Mouse (Mus musculus): ENCODE measurements around the gene Camk1g. TPM values are rescaled to one million over a fixed set of nuclear protein-coding genes. Genes with fewer than 3 reads are reported as not detected.

Camk1g gene
- polyA plus RNA-seq, 1 experiment from 2014 or later: 38.8 TPM

GRCm38 (mm10) chr1:193330172-193330571, 39.9 kb downstream of the Camk1g start:
- peak; percentile 66; the same call in 1 of the 2 replicates for ATAC-seq (ENCODE audit: borderline replicate concordance, extremely low read depth, low FRiP score, low TSS enrichment)
- Histone ChIP-seq H3K4me2 (no peak overlapping the region), H3K9ac (no peak overlapping the region), H3K4me1 (no peaks in the 10 kb centered on the region), H3K4me3 (no peak overlapping the region), H3K36me3 (no peaks in the 10 kb centered on the region), H3K27me3 (no peaks in the 10 kb centered on the region), H3K27ac (no peak overlapping the region), H3K9me3 (no peaks in the 10 kb centered on the region)
- WGBS: 40% methylated on average over 10 of the region's 10 CpGs

- no peaks in the 10 kb centered on the region for H3K4me1 ChIP-seq
- H3K27ac ChIP-seq: no peak overlapping the region
- H3K9me3 ChIP-seq: no peaks in the 10 kb centered on the region
- H3K27me3 ChIP-seq: no peaks in the 10 kb centered on the region
- no peak overlapping the region for H3K4me3 ChIP-seq
- no peaks in the 10 kb centered on the region for H3K36me3 ChIP-seq
- 72% methylated on average over 9 of the region's 9 CpGs for WGBS
- no peak overlapping the region for H3K4me2 ChIP-seq
- no peak for ATAC-seq (ENCODE audit: borderline replicate concordance, extremely low read depth, low FRiP score, low TSS enrichment)
- H3K9ac ChIP-seq: no peak overlapping the region
These were observed 40.5 kb downstream of the Camk1g start for GRCm38 (mm10) chr1:193329557-193329956.

- ATAC-seq (ENCODE audit: borderline replicate concordance, extremely low read depth, low FRiP score, low TSS enrichment): no peak
- H3K36me3 ChIP-seq: no peaks in the 10 kb centered on the region
- WGBS: 66% methylated on average over 5 of the region's 5 CpGs
These were observed 42.4 kb downstream of the Camk1g start for GRCm38 (mm10) chr1:193327686-193328085.

GRCm38 (mm10) chr1:193327216-193327615, 42.9 kb downstream of the Camk1g start:
- Histone ChIP-seq H3K9ac (no peak overlapping the region), H3K27me3 (no peaks in the 10 kb centered on the region), H3K4me2 (no peak overlapping the region), H3K27ac (no peak overlapping the region), H3K4me1 (no peaks in the 10 kb centered on the region), H3K9me3 (no peaks in the 10 kb centered on the region), H3K36me3 (no peaks in the 10 kb centered on the region), H3K4me3 (no peak overlapping the region)
- no peak for ATAC-seq (ENCODE audit: borderline replicate concordance, extremely low read depth, low FRiP score, low TSS enrichment)
- WGBS: 67% methylated on average over 1 of the region's 1 CpGs

More at GRCm38 (mm10) chr1:193327686-193328085, 42.4 kb downstream of the Camk1g start:
- H3K27ac ChIP-seq: no peak overlapping the region
- no peak overlapping the region for H3K4me2 ChIP-seq
- H3K4me3 ChIP-seq: no peak overlapping the region
- H3K9me3 ChIP-seq: no peaks in the 10 kb centered on the region
- no peak overlapping the region for H3K9ac ChIP-seq
- H3K27me3 ChIP-seq: no peaks in the 10 kb centered on the region
- no peaks in the 10 kb centered on the region for H3K4me1 ChIP-seq

GRCm38 (mm10) chr1:193326456-193327145, 43.5 kb downstream of the Camk1g start:
- Histone ChIP-seq H3K9ac (no peak overlapping the region), H3K27me3 (no peaks in the 10 kb centered on the region), H3K36me3 (no peaks in the 10 kb centered on the region), H3K9me3 (no peaks in the 10 kb centered on the region), H3K4me1 (no peaks in the 10 kb centered on the region), H3K4me3 (no peak overlapping the region), H3K4me2 (no peak overlapping the region), H3K27ac (no peak overlapping the region)
- no peak for ATAC-seq (ENCODE audit: borderline replicate concordance, extremely low read depth, low FRiP score, low TSS enrichment)
- WGBS: 58% methylated on average over 7 of the region's 7 CpGs

- no peak overlapping the region for H3K4me2 ChIP-seq
- no peaks in the 10 kb centered on the region for H3K9me3 ChIP-seq
- no peak overlapping the region for H3K27ac ChIP-seq
- H3K9ac ChIP-seq: no peak overlapping the region
- 85% methylated on average over 6 of the region's 6 CpGs for WGBS
- no peak overlapping the region for H3K4me3 ChIP-seq
- H3K27me3 ChIP-seq: no peaks in the 10 kb centered on the region
- no peak for ATAC-seq (ENCODE audit: borderline replicate concordance, extremely low read depth, low FRiP score, low TSS enrichment)
- H3K36me3 ChIP-seq: no peaks in the 10 kb centered on the region
- H3K4me1 ChIP-seq: no peaks in the 10 kb centered on the region
These were observed 44.2 kb downstream of the Camk1g start for GRCm38 (mm10) chr1:193325891-193326290.

- no peak overlapping the region for H3K27ac ChIP-seq
- WGBS: 41% methylated on average over 2 of the region's 2 CpGs
- H3K36me3 ChIP-seq: no peaks in the 10 kb centered on the region
- ATAC-seq (ENCODE audit: borderline replicate concordance, extremely low read depth, low FRiP score, low TSS enrichment): no peak
- no peak overlapping the region for H3K9ac ChIP-seq
- no peaks in the 10 kb centered on the region for H3K4me1 ChIP-seq
- H3K27me3 ChIP-seq: no peaks in the 10 kb centered on the region
- H3K4me3 ChIP-seq: no peak overlapping the region
- H3K4me2 ChIP-seq: no peak overlapping the region
- no peaks in the 10 kb centered on the region for H3K9me3 ChIP-seq
These were observed 45.9 kb downstream of the Camk1g start for GRCm38 (mm10) chr1:193324224-193324623.

GRCm38 (mm10) chr1:193323686-193324085, 46.4 kb downstream of the Camk1g start:
- ATAC-seq (ENCODE audit: borderline replicate concordance, extremely low read depth, low FRiP score, low TSS enrichment): no peak
- H3K27ac ChIP-seq: no peak overlapping the region
- no peak overlapping the region for H3K4me3 ChIP-seq
- H3K4me2 ChIP-seq: no peak overlapping the region
- H3K9ac ChIP-seq: no peak overlapping the region
- no peaks in the 10 kb centered on the region for H3K4me1 ChIP-seq
- no peaks in the 10 kb centered on the region for H3K36me3 ChIP-seq
- H3K27me3 ChIP-seq: no peaks in the 10 kb centered on the region
- WGBS: 89% methylated on average over 6 of the region's 6 CpGs
- H3K9me3 ChIP-seq: no peaks in the 10 kb centered on the region

GRCm38 (mm10) chr1:193320398-193320797, 49.7 kb downstream of the Camk1g start:
- Histone ChIP-seq H3K27me3 (no peaks in the 10 kb centered on the region), H3K36me3 (no peaks in the 10 kb centered on the region), H3K9me3 (no peaks in the 10 kb centered on the region), H3K9ac (no peak overlapping the region), H3K4me2 (no peak overlapping the region), H3K4me1 (peaks cover 13% of the 10 kb centered on the region), H3K4me3 (no peak overlapping the region), H3K27ac (no peak overlapping the region)
- ATAC-seq (ENCODE audit: borderline replicate concordance, extremely low read depth, low FRiP score, low TSS enrichment): no peak
- WGBS: 82% methylated on average over 8 of the region's 8 CpGs

GRCm38 (mm10) chr1:193319721-193320120, 50.4 kb downstream of the Camk1g start:
- ATAC-seq (ENCODE audit: borderline replicate concordance, extremely low read depth, low FRiP score, low TSS enrichment): no peak
- WGBS: 30% methylated on average over 3 of the region's 3 CpGs

GRCm38 (mm10) chr1:193317159-193317559, 52.9 kb downstream of the Camk1g start:
- H3K27ac ChIP-seq: peak overlapping the region; percentile 87
- WGBS: 29% methylated on average over 6 of the region's 6 CpGs
- H3K9me3 ChIP-seq: no peaks in the 10 kb centered on the region
- H3K4me3 ChIP-seq: no peak overlapping the region
- no peak overlapping the region for H3K4me2 ChIP-seq
- no peaks in the 10 kb centered on the region for H3K27me3 ChIP-seq
- no peak overlapping the region for H3K9ac ChIP-seq
- H3K36me3 ChIP-seq: no peaks in the 10 kb centered on the region
- peak; percentile 88 for ATAC-seq (ENCODE audit: borderline replicate concordance, extremely low read depth, low FRiP score, low TSS enrichment)
- peaks cover 21% of the 10 kb centered on the region for H3K4me1 ChIP-seq

More at GRCm38 (mm10) chr1:193319721-193320120, 50.4 kb downstream of the Camk1g start:
- Histone ChIP-seq H3K9me3 (no peaks in the 10 kb centered on the region), H3K27me3 (no peaks in the 10 kb centered on the region), H3K36me3 (no peaks in the 10 kb centered on the region), H3K27ac (no peak overlapping the region), H3K4me2 (no peak overlapping the region), H3K4me1 (peaks cover 20% of the 10 kb centered on the region), H3K4me3 (no peak overlapping the region), H3K9ac (no peak overlapping the region)

- Histone ChIP-seq H3K9ac (no peak overlapping the region), H3K27me3 (no peaks in the 10 kb centered on the region), H3K9me3 (no peaks in the 10 kb centered on the region), H3K27ac (peak overlapping the region; percentile 95), H3K4me1 (peaks cover 21% of the 10 kb centered on the region), H3K4me2 (no peak overlapping the region), H3K4me3 (no peak overlapping the region), H3K36me3 (no peaks in the 10 kb centered on the region)
- ATAC-seq (ENCODE audit: borderline replicate concordance, extremely low read depth, low FRiP score, low TSS enrichment): no peak
- 64% methylated on average over 9 of the region's 9 CpGs for WGBS
These were observed 53.7 kb downstream of the Camk1g start for GRCm38 (mm10) chr1:193316358-193316750.

Measured in lung, embryonic 15.5 days (tissue).